Mouse (Mus musculus) hindlimb bud, embryonic 11.5 days (tissue): Measurements from ENCODE around the gene Tenm2.

Experiments
- DNase-seq: peaks from one replicate; pipeline ENCODE4 v3.0.0-alpha.2; 2012; ENCODE audit warnings: low read depth, low spot score; ENCODE audit errors: extremely low spot score

Tenm2 gene

GRCm38 (mm10) chr11:36081399-36082053 is 1154.2 kb downstream of the Tenm2 start:
- DNase-seq = no peak

GRCm38 (mm10) chr11:36080766-36081165 is 1155.0 kb downstream of the Tenm2 start:
- DNase-seq = no peak

GRCm38 (mm10) chr11:36078391-36078790 is 1157.4 kb downstream of the Tenm2 start:
- no peak for DNase-seq

- no peak for DNase-seq
Measured at GRCm38 (mm10) chr11:36074015-36074567, 1161.7 kb downstream of the Tenm2 start.

GRCm38 (mm10) chr11:36073074-36073818 is 1162.5 kb downstream of the Tenm2 start:
- no peak for DNase-seq

GRCm38 (mm10) chr11:36072646-36073045 is 1163.1 kb downstream of the Tenm2 start:
- no peak for DNase-seq

GRCm38 (mm10) chr11:36072038-36072437 is 1163.7 kb downstream of the Tenm2 start:
- no peak for DNase-seq

GRCm38 (mm10) chr11:36059325-36059843 is 1176.4 kb downstream of the Tenm2 start:
- no peak for DNase-seq

- no peak for DNase-seq
Measured at GRCm38 (mm10) chr11:36056525-36056924, 1179.2 kb downstream of the Tenm2 start.

- no peak for DNase-seq
Measured at GRCm38 (mm10) chr11:36054323-36054722, 1181.4 kb downstream of the Tenm2 start.

- no peak for DNase-seq
Measured at GRCm38 (mm10) chr11:36053457-36053856, 1182.3 kb downstream of the Tenm2 start.

GRCm38 (mm10) chr11:36052598-36052997 is 1183.2 kb downstream of the Tenm2 start:
- no peak for DNase-seq

GRCm38 (mm10) chr11:36052091-36052490 is 1183.7 kb downstream of the Tenm2 start:
- no peak for DNase-seq

- no peak for DNase-seq
Measured at GRCm38 (mm10) chr11:36049547-36049946, 1186.2 kb downstream of the Tenm2 start.

GRCm38 (mm10) chr11:36045681-36046276 is 1190.0 kb downstream of the Tenm2 start:
- peak; percentile 87 for DNase-seq

GRCm38 (mm10) chr11:36041411-36041810 is 1194.4 kb downstream of the Tenm2 start:
- no peak for DNase-seq

GRCm38 (mm10) chr11:36040508-36041233 is 1195.1 kb downstream of the Tenm2 start:
- no peak for DNase-seq

- DNase-seq = no peak
Measured at GRCm38 (mm10) chr11:36039825-36040224, 1195.9 kb downstream of the Tenm2 start.

GRCm38 (mm10) chr11:36038386-36038785 is 1197.4 kb downstream of the Tenm2 start:
- DNase-seq = no peak

- DNase-seq = no peak
Measured at GRCm38 (mm10) chr11:36037311-36037710, 1198.5 kb downstream of the Tenm2 start.
